Mouse (Mus musculus): ENCODE measurements at regions not wholly inside any gene's neighbourhood (a gene's known extent, or its start where the extent isn't known, plus 50 kb on each side); places are given as distances from the start of the nearest gene placed in this dataset.

GRCm38 (mm10) chr14:76225532-76225931 lies 114.8 kb downstream of the Nufip1 start:
- Histone ChIP-seq H3K27me3 (ENCODE audit: control insufficient read depth, insufficient read depth, low read length) (no peaks in the 10 kb centered on the region), H3K4me3 (ENCODE audit: extremely low read depth, insufficient read depth, insufficient read length) (no peak overlapping the region), H3K36me3 (ENCODE audit: control insufficient read depth, insufficient read depth, low read length) (no peaks in the 10 kb centered on the region), H3K27ac (ENCODE audit: insufficient read depth, low read length) (no peak overlapping the region), H3K4me1 (ENCODE audit: control insufficient read depth, insufficient read depth, insufficient read length) (no peaks in the 10 kb centered on the region)
- no peak for TF ChIP-seq POLR2A (IDR thresholded peaks at IDR 0.05; ENCODE audit: low read depth, low read length)
- TF ChIP-seq CTCF (IDR thresholded peaks at IDR 0.05; ENCODE audit: extremely low read depth, insufficient read depth, insufficient read length, insufficient replicate concordance) = no peak
- WGBS = 91% methylated on average over 12 of the region's 12 CpGs
- DNase-seq (ENCODE audit: low read depth in 1 of 2, low spot score in 2 of 2) = no peak

GRCm38 (mm10) chr14:76226621-76227297 lies 116.1 kb downstream of the Nufip1 start:
- no peak overlapping the region for H3K4me3 ChIP-seq (ENCODE audit: extremely low read depth, insufficient read depth, insufficient read length)
- 70% methylated on average over 4 of the region's 4 CpGs for WGBS
- no peaks in the 10 kb centered on the region for H3K4me1 ChIP-seq (ENCODE audit: control insufficient read depth, insufficient read depth, insufficient read length)
- H3K27me3 ChIP-seq (ENCODE audit: control insufficient read depth, insufficient read depth, low read length) = no peaks in the 10 kb centered on the region
- no peak for TF ChIP-seq POLR2A (IDR thresholded peaks at IDR 0.05; ENCODE audit: low read depth, low read length)
- TF ChIP-seq CTCF (IDR thresholded peaks at IDR 0.05; ENCODE audit: extremely low read depth, insufficient read depth, insufficient read length, insufficient replicate concordance) = no peak
- H3K36me3 ChIP-seq (ENCODE audit: control insufficient read depth, insufficient read depth, low read length) = no peaks in the 10 kb centered on the region
- H3K27ac ChIP-seq (ENCODE audit: insufficient read depth, low read length) = no peak overlapping the region
- DNase-seq (ENCODE audit: low read depth in 1 of 2, low spot score in 2 of 2) = no peak

- H3K4me3 ChIP-seq (ENCODE audit: extremely low read depth, insufficient read depth, insufficient read length) = no peak overlapping the region
These were observed 118.4 kb downstream of the Nufip1 start for GRCm38 (mm10) chr14:76228968-76229555.

GRCm38 (mm10) chr14:76239856-76240493 lies 129.3 kb downstream of the Nufip1 start:
- TF ChIP-seq CTCF (IDR thresholded peaks at IDR 0.05; ENCODE audit: extremely low read depth, insufficient read depth, insufficient read length, insufficient replicate concordance) = no peak
- TF ChIP-seq POLR2A (IDR thresholded peaks at IDR 0.05; ENCODE audit: low read depth, low read length) = no peak
- no peaks in the 10 kb centered on the region for H3K36me3 ChIP-seq (ENCODE audit: control insufficient read depth, insufficient read depth, low read length)
- no peaks in the 10 kb centered on the region for H3K4me1 ChIP-seq (ENCODE audit: control insufficient read depth, insufficient read depth, insufficient read length)
- H3K27ac ChIP-seq (ENCODE audit: insufficient read depth, low read length) = no peak overlapping the region
- H3K4me3 ChIP-seq (ENCODE audit: extremely low read depth, insufficient read depth, insufficient read length) = no peak overlapping the region
- H3K27me3 ChIP-seq (ENCODE audit: control insufficient read depth, insufficient read depth, low read length) = no peaks in the 10 kb centered on the region
- WGBS = 93% methylated on average over 14 of the region's 14 CpGs
- DNase-seq (ENCODE audit: low read depth in 1 of 2, low spot score in 2 of 2) = no peak

More at GRCm38 (mm10) chr14:76228968-76229555, 118.4 kb downstream of the Nufip1 start:
- Histone ChIP-seq H3K36me3 (ENCODE audit: control insufficient read depth, insufficient read depth, low read length) (no peaks in the 10 kb centered on the region), H3K27me3 (ENCODE audit: control insufficient read depth, insufficient read depth, low read length) (no peaks in the 10 kb centered on the region), H3K27ac (ENCODE audit: insufficient read depth, low read length) (no peak overlapping the region), H3K4me1 (ENCODE audit: control insufficient read depth, insufficient read depth, insufficient read length) (no peaks in the 10 kb centered on the region)
- no peak for DNase-seq (ENCODE audit: low read depth in 1 of 2, low spot score in 2 of 2)
- 66% methylated on average over 9 of the region's 9 CpGs for WGBS
- TF ChIP-seq POLR2A (IDR thresholded peaks at IDR 0.05; ENCODE audit: low read depth, low read length) = no peak
- TF ChIP-seq CTCF (IDR thresholded peaks at IDR 0.05; ENCODE audit: extremely low read depth, insufficient read depth, insufficient read length, insufficient replicate concordance) = no peak

- TF ChIP-seq POLR2A (IDR thresholded peaks at IDR 0.05; ENCODE audit: low read depth, low read length) (no peak), CTCF (IDR thresholded peaks at IDR 0.05; ENCODE audit: extremely low read depth, insufficient read depth, insufficient read length, insufficient replicate concordance) (no peak)
- Histone ChIP-seq H3K36me3 (ENCODE audit: control insufficient read depth, insufficient read depth, low read length) (no peaks in the 10 kb centered on the region), H3K4me3 (ENCODE audit: extremely low read depth, insufficient read depth, insufficient read length) (no peak overlapping the region), H3K4me1 (ENCODE audit: control insufficient read depth, insufficient read depth, insufficient read length) (no peaks in the 10 kb centered on the region), H3K27ac (ENCODE audit: insufficient read depth, low read length) (no peak overlapping the region), H3K27me3 (ENCODE audit: control insufficient read depth, insufficient read depth, low read length) (no peaks in the 10 kb centered on the region)
- WGBS = 90% methylated on average over 14 of the region's 14 CpGs
- DNase-seq (ENCODE audit: low read depth in 1 of 2, low spot score in 2 of 2) = no peak
These were observed 133.1 kb downstream of the Nufip1 start for GRCm38 (mm10) chr14:76243581-76244337.

GRCm38 (mm10) chr14:76244338-76245062 lies 133.8 kb downstream of the Nufip1 start:
- TF ChIP-seq POLR2A (IDR thresholded peaks at IDR 0.05; ENCODE audit: low read depth, low read length) = no peak
- no peak for TF ChIP-seq CTCF (IDR thresholded peaks at IDR 0.05; ENCODE audit: extremely low read depth, insufficient read depth, insufficient read length, insufficient replicate concordance)

More at GRCm38 (mm10) chr14:76244338-76245062, 133.8 kb downstream of the Nufip1 start:
- 78% methylated on average over 18 of the region's 18 CpGs for WGBS
- Histone ChIP-seq H3K4me1 (ENCODE audit: control insufficient read depth, insufficient read depth, insufficient read length) (no peaks in the 10 kb centered on the region), H3K27ac (ENCODE audit: insufficient read depth, low read length) (no peak overlapping the region), H3K27me3 (ENCODE audit: control insufficient read depth, insufficient read depth, low read length) (no peaks in the 10 kb centered on the region), H3K4me3 (ENCODE audit: extremely low read depth, insufficient read depth, insufficient read length) (no peak overlapping the region), H3K36me3 (ENCODE audit: control insufficient read depth, insufficient read depth, low read length) (no peaks in the 10 kb centered on the region)
- DNase-seq (ENCODE audit: low read depth in 1 of 2, low spot score in 2 of 2) = no peak
